Mouse (Mus musculus): Measurements from ENCODE around the gene Ccnd3.

GRCm38 (mm10) chr17:47557179-47557578 is 52.3 kb downstream of the Ccnd3 start:
- no peak for TF ChIP-seq CTCF (IDR thresholded peaks at IDR 0.05; ENCODE audit: borderline replicate concordance, control insufficient read depth, extremely low read depth, insufficient read depth, low read length, poor library complexity)
- no peak for TF ChIP-seq POLR2A (IDR thresholded peaks at IDR 0.05; ENCODE audit: control insufficient read depth, extremely low read depth, insufficient read depth, low read length, poor library complexity)

Data from thymus, adult 2 months (tissue).